Mouse (Mus musculus) lung, postnatal 4 days (tissue): ENCODE data around the gene Dlg5.

ENCODE experiments used
- DNase-seq, 2 experiments: peaks; one replicate each; pipeline ENCODE4 v3.0.0; 2021

The Dlg5 gene

DNA sequence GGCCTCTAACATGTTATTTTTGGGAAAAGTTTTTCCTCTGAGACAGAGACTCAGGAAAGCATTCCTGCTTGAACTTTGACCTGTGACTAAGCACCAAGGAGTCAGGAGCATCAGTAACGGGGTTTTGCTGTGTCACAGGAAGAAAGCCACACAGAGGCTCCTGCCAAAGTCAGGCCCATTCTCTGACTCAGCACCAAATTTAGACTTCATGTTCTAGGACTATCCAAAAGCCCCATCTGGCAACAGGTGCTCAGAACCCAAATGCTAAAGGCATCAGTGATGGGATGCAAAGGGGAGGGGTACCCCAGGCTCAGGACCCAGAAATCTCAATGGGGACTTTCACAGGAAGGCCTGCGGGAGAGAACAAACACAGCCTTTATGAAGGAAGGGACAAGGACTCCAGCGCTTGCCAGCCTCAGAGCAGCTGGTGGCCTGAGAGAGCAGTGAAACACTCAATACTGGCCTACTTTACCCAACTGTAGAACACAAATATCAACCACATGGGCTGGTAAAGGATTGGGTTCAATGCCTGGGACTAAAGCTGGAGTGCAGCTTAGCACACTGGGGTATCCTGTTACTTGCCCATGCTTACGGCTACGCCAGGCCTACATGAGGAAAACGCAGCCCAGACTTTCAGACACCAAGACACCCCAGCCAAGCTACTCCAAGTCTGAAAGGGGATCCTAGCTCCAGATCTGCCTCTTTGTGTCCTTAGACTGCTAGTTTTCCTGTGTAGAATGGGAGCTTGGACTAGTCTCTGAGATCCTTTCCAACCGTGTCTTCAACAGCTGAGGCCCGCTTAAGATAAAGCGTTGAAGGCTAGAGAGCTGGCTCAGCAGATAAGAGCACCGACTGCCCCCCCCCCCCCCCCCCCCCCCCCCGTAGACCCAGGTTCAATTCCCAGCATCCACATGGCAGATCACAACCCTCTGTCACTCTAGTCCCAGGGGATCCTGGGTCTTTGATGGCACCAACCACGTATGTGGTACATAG, 12.8 kb downstream of the Dlg5 start:
- no peak for DNase-seq

DNA sequence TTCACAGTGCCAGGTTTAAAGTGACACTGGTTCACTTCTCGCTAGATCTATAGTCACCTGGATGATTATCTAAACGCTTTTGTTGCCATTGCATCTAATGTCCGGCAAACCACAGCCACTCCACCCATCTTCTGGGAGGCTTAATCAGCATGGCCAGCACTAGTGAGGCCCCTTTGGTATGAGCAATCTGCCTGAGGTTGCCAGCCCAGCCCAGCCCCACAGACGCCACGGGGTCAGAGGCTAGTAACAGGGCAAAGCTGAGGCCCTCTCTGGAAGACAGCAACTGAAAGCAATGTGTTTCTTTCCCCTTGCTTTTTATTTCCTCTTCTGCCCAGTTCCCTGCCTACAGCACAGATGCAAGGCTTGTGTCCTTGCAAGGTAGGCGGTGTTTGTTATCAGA, 17.2 kb downstream of the Dlg5 start:
- DNase-seq = no peak

DNA sequence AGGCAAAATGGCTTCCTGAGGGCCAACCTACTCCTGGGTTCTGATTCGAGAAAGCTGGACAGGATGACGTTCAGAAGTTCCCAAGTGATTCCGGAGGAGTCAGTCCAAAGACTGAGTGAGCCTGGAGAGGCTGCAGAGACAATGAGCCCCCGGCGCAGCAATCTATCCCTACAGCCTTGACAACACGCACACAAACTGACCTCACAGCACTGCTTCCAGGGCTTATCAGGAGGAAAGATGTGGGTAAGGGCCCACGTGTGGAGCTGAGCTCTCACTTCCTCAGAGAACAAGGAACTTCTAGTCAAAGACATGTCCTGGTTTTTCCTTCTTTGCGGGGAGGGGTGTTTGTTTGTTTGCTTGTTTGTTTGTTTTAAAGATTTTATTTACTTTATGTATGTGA, 18.7 kb downstream of the Dlg5 start:
- DNase-seq = no peak

DNA sequence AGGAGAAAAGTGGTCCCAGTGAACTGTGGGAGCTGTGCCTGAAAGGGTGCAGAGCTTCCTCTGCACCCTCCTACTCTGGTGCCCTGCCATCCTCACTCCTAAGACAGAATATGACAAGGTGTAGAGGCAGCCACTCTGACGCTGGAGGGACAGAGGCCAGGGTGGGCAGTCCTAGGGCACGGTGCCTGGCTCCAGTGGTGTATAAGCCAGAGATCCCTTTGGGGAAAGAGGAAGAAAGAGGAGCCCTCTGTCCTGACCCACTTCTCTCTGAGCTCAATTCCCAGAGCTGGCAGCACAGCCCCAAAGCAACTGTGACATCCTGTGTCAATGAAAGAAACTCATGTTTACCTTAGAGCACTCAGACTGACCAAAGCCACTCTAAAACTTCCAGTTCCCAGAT, 19.4 kb downstream of the Dlg5 start:
- DNase-seq = no peak

DNA sequence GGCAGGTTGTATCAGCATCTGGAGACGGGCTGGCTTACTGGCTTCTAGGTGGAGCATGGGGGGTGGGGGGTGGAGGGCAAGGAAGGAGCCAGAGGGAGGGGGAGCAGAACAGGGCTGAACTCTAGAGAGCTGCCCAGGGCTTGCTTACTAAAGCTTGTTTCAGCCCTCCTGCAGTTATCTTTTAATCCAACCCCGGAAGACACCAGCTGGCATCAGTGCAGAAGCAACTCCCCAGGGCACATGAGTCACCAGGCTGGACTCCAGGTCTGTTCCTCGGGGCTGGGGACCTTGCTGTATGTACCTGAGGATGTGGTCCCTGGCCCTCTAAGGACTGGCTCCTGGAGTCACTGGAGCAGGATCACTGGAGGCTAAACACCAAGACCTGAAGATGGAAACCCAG, 23.0 kb downstream of the Dlg5 start:
- no peak for DNase-seq

DNA sequence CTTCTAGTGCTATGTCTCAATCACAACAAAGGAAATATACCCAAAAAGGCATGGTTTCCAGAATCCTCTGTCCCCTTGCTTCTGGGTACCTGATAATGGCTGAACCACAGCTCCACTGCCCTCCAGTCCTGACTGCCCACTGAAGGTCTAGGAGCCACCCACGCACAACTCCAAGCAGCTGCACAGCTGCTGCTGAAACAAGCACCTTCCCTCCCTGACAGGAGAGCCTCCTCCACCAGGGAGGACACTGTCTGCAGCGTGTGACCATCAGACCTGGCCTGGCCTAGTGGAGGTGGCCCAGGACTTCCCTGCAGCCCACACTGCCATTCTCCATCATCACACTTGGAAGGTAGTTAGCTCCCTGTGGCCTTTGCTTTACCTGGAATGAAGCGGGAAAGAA, 23.4 kb downstream of the Dlg5 start:
- no peak for DNase-seq

DNA sequence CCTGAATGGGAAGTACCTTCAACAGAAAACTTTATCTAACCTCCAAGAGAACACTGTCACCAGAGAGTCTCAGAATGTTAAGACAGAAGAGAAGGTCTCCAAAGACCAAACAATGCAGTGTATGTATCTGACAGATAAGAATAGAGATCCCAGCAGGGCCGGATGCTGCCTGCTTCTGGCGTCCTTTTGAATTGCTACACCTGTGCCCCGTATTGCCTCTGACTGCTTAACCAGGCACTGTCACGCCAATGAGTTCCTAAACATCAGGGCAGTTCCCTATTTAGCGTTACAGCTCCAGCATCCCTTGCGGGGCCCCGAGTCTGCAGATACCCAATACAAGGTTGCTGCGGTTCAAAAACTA, 28.4 kb downstream of the Dlg5 start:
- no peak for DNase-seq

DNA sequence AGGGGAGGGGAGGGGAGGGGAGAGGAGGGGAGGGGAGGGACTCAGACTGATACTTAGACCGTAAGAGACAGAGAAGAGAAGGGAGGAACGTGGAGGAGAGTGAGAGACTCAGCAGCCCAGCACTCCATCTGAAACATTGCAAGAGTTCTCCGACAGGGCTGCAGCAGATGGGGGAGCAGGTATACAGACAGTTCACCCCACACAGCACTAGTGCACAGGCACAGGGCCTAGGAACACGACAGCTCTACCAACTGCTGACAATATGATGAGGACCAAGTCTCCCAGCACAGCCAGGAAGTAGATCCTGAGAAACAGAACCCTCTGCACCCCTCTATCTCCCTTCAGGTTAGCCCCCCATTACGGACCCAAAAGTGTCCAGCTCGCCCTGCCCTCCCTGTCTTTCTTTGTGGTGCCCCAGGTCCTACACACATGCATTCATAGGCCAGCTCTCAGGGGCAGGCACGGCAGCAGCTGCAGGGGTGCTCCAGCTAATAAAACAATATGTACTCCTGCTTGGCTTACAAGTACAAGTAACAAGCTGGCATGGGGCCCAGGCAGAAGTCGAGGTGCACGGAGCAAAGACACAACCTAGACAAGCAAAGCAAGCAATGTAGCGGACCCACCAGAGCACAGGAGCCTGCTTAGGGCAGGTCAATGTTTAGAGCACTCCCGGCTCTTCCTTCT, 28.9 kb downstream of the Dlg5 start:
- no peak for DNase-seq

DNA sequence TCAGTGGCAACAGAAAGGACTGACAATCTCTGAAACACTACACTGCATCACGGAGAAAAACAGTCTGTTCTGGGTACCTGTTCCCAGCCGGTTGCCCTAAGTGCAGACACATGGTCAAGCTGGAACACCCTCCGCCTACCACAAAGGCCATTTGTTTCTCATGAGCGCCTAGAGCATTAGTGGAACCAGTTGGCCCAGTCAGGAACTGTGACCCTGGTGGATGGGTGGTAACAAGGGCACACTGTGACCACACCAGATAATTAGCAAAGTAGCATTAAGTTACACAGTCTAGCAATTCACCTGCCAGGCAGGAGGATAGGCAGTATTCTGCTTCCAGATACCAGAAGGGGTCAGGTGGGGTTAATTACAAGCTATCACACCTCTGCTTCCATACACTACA, 29.7 kb downstream of the Dlg5 start:
- no peak for DNase-seq

DNA sequence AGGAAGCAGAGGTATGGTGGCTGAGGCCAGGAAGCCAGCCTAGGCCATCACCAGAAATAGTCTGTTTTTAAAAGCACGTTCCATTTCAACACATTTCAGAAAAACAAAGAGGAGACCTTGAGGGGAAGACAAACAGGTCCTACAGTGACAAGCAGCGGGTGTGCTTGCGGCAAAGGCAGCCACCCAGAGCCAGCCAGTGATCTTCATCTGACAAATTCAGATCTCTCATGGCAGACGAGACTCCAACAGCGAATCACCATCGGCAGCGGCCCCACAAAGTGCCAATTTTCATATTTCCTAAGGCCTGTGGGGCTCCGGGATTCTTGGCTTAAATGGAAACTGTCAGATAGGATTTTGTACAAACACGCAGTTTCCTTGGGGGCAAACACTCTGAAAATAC, 31.3 kb downstream of the Dlg5 start:
- DNase-seq = no peak

DNA sequence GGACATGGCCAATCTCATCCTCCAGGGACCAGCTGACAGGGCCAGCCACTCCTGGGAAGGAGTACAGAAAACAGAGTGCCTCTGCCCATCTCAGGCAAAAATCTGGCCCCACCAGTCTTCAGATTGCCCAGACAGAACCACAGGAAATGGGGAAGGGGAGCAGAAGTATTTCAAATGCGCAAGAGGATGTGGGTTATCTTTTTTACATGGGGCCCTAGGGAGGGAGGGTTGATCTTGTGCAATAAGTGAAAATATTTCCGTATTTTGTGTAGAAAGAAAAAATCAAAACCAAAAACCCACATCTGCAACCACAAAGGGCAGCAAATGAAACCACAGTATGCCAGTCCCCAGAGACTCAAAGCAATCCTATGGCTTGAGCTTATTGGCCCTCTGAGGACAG, 32.4 kb downstream of the Dlg5 start:
- DNase-seq = no peak

DNA sequence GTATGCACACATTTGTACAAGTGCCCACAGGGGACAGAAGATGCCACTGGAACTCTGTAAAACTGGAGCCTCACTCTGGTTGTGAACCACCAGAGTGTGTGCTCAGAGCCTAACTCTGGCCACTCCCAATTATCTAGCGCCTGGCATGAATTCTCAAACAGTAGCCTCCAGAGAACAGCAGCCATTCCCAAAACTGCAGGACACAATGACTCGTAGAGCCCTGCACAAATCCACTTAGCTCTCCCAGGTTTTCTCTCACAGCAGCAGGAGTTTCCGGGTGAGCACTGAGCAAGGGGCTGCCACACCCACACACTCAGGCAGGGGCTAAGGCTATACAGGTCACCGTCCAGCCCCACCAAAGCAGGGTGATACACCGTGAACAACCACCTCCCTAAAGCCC, 32.9 kb downstream of the Dlg5 start:
- no peak for DNase-seq

DNA sequence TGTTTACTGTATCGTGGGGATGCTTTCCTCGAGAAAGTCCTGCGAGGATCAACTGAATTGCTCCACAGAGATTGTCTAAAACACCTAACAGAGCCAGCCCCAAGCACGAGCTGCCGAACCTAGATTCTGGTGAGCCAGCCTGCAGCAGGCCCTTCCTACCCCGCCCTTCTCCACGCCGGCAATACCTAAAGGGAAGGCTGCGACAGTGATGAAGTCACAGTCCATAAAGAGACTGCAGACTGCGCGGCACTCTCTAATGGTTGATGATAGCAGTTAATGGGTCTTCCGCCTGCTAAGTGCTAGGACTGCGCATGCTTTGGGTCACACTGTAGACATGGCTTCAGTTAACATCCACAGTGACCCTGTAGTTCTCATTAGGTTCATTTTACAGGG, 38.4 kb downstream of the Dlg5 start:
- no peak for DNase-seq

DNA sequence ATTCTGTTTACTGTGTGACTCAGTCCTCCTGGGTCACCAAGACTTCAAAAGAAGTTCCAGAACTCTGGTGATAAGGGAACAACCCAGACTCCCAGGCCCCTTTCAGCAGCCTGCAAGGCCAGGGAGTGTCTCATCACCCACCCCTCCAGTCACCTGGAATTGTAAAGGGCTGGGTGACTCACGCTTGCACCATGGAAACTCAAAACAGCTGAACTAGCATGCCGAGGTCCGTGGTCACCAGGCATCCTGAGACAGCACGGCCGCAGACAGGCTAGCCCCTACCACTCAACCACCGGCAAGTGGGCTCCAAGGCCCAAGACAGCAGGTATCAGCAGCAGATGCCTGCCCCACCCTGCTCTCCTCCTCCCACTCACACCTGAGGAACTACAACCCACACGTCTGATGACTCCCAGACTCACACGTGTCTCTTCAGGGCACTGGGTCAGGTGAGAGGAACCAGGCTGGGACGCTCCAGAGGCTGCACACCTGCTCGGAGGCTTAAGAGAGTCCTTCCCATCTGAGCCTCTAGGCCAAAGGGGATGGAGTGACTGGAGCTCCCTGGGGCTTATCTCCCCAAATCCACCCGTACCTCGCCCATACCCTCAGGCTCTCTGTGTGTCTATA, 38.9 kb downstream of the Dlg5 start:
- peak; percentile 22 to 44 for DNase-seq

DNA sequence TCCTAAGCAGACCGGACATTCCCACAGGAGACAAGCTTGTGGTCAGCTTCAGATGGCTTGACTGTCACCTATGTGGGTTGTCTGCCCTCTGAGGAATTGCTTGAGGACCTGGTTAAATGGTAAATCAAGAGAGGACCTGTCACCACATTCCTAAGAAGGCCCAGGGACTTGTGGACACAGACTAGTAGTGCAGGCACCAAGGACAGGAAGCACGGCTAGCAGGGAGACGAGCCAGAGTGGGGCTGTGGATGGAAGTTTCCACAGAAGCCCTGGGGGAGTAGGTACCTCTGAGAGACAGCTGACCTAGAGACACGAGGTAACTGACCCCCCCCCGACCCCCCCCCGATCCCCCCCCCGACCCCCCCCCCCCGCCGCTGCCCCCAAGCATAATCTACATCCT, 39.4 kb downstream of the Dlg5 start:
- no peak for DNase-seq

DNA sequence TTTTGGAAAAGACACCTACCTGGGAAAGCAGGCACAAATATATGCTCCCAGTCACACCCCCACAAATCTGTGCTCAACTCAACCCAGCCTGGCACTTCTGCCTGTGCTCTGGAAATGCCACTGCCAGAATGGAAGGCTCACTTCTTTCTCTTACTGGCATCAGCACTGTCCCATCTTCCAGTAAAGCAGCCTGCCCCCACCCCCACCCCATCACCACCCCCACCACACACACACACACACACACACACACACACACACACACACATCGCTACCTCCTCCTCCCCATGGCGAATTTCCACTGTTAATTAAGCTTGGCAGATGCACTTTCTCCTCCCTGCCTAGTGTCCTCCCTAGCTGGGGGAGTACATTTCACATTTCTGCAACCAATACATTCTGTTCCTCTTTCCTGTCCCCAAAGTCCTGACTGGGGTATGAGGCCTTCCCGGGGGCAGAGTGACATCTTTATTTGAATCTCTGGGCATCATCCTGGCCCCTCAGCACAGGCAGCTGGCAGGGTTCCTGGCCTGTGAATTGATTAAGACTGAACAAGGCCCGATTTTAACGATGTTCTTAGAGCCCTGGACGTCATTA, 40.3 kb downstream of the Dlg5 start:
- DNase-seq = no peak

DNA sequence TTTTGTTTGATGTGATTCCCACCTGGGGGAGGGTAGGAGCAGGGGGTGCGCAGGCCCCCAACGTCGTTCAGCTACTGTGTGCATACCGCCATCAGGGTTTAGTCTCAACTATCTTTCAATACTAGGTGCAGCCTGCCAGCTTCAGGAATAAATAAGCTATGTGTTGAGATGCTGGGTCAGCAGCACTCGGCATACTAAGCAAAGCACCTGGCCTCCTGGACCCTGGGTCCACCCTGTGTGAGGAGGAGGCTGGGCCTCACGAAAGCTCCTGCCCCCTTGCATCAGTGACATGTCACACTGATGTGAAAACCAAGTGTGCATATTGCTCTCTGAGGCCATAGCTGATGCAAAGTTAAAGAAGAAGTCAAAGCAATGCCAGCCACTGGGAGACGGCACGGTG, 42.5 kb downstream of the Dlg5 start:
- no peak for DNase-seq

DNA sequence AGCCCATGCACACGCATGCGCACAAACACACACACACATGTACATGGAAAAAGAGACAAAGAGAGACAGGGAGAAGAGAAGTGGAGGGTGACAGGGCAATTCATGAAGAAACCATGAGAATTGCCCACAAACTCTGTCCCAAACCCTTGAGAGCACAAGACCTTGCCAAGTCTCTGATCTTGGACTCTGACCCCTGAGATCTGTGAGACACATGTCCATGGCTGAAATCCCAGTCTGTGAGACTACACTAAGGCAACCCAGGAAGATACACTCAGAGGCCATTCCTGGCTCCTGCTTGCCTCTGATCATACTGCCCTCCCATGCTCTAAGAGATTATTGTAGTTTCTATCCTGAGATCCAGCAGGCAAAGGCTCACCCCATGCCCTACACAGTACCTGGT, 44.9 kb downstream of the Dlg5 start:
- DNase-seq = no peak

DNA sequence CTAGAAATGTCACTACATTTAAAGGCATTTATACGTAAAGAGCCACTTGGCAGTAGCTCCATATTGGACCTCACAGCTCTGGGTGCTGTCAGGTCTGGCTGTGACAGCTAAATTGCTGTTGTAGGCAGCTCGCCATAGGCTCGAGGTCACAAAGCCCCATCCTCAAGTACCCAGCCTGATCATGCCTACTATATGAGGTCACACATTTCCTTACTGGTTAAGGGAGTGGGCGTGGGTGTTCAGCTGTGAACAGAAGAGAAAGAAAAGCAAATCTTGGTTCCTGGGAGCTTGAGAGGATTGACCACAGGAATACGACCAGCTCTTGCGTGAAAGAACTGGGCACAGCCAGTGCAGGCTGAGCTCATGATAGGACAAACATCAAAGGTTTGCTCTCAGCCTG, 46.0 kb downstream of the Dlg5 start:
- peak in 1 of 2 experiments; percentile 37 for DNase-seq

DNA sequence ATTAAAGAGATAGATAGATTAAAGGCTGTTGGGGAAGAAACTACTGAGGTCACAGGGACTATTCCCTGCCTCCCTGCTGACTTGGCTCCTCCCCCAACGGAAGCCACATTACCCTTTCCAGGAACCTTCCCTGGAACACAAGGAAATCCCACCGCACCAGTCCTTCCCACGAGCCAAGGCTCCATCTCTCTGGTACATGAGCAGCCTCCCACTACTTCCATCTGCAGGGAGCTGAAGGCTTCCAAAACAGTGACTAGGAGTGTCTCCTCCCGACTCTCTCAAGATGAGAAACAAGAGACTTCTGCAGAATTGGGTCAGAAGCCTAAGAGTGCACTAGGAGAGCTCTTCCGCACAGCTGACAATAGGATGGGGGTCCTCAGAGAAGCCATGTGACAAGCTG, 47.9 kb downstream of the Dlg5 start:
- DNase-seq = no peak

DNA sequence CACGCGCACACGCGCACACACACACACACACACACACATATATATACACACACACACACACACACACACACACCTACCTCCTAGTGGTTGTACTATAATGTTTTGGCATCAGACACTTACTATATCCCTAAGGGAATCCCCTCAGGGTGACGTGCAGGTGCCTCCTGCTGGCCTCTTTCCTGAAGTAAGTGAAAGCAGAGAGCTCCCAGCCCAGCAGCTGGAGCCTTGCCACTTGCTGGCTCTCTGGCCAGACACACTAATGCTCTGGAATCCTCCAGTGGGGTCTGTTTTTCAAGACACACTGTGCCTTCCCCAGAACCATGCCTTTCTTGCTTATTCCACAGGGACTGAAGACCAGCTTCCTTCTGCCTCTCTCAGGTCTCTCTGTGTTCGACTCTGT, 48.8 kb downstream of the Dlg5 start:
- DNase-seq = peak in 1 of 2 experiments; percentile 53

DNA sequence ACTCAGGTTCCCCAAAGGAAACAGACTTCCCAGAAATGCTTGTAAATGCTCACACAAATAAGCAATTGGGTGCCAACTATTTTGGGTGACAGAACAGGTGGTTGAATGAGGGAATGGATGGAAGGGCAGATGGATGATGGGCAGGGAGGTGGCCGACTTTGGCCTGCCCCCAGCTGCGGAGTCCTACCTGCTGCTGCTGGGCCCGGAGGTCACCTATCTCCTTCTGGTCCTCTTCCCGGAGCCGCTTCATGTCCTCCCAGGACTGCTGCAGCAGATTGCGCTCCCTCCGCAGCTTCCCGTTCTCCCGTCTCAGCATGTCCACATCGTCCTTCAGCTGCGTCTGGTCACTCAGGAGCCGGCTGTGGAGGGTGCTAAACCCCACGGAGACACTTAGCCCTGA, 55.6 kb downstream of the Dlg5 start:
- no peak for DNase-seq

DNA sequence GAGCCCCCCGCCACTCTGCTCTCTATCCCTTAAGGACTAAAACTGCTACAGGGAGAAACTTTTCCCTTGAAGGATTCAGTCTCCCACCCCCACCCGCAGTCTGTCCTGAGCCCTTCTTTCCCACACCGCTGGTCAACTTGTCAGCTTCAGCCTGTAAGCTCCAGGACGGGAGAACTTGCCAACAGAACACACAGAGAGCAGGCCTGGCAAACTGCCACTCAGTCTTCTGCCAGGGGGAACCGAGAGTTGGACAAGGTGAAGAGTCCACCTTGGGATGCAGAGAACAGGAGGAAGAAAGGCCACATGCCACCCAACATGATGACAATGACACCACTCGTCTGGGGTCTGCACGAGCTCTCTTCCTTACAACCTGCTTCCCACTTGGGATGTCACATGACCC, 56.1 kb downstream of the Dlg5 start:
- no peak for DNase-seq

DNA sequence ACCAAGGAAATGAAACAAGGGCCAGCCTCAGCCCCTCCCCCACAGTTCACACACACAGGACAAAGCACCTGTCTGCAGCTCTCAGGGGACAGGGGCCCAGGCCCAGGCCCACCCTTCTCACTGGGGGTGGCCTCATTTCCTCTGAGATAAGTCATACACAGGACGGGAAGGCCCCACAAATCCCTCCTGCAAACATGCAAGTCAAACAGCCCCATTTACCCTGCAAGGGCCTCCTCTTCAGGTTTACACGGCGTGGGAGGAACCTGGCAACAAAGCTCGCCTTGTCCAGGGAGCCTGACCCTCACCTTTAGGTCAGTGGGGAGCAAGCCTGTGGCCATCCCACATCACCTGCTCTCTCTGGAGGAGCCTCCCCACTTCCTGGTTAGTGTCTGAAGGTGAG, 60.2 kb downstream of the Dlg5 start:
- no peak for DNase-seq
